Mouse (Mus musculus) CH12.LX (cell line): ENCODE results near the gene 2900011O08Rik.

Experiments
- CTCF ChIP-seq, 2 experiments: IDR thresholded peaks in 1 of 2; conservative IDR thresholded peaks in 1 of 2; 2 replicates each; pipeline ENCODE4 v1.5.1; 2011 to 2012; ENCODE audit warnings: low read depth in 2 of 2, low read length in 2 of 2, improper control_type of control experiment in 1 of 2, inconsistent platforms in 1 of 2, mild to moderate bottlenecking in 1 of 2, moderate library complexity in 1 of 2
- MAFK ChIP-seq: IDR thresholded peaks from 2 replicates; pipeline ENCODE4 v1.6.1; 2011; ENCODE audit warnings: low read length, improper control_type of control experiment; ENCODE audit not compliant: insufficient replicate concordance
- MAX ChIP-seq: IDR thresholded peaks from 2 replicates; pipeline ENCODE4 v1.6.1; 2011; ENCODE audit warnings: low read length, improper control_type of control experiment
- NELFE ChIP-seq: IDR thresholded peaks from 2 replicates; pipeline ENCODE4 v1.6.1; 2011; ENCODE audit warnings: low read depth, low read length, improper control_type of control experiment
- POLR2A ChIP-seq: IDR thresholded peaks from 2 replicates; pipeline ENCODE4 v1.6.1; 2011; ENCODE audit warnings: low read depth, mild to moderate bottlenecking, improper control_type of control experiment, low read length
- USF2 ChIP-seq: conservative IDR thresholded peaks from 2 replicates; pipeline ENCODE4 v1.6.1; 2011; ENCODE audit warnings: low read depth, low read length, improper control_type of control experiment

GRCm38 (mm10) chr16:14089296-14089695 is 102.9 kb downstream of the 2900011O08Rik start:
- TF ChIP-seq MAX (no peak), USF2 (no peak), MAFK (no peak), NELFE (no peak), POLR2A (no peak), CTCF (conservative IDR thresholded peaks at IDR 0.05 in 1 of 2, IDR thresholded peaks at IDR 0.05 in 1 of 2; ENCODE audit: low read depth in 2 of 2, low read length in 2 of 2) (no peak)
